Mouse (Mus musculus) kidney, adult 2 months (tissue): ENCODE data around the gene Klf12. TPM values are rescaled to one million over a fixed set of nuclear protein-coding genes. Genes with fewer than 3 reads are reported as not detected.

Experiments
- DNase-seq: peaks from one replicate; pipeline ENCODE4 v3.0.0; 2021
- H3K27ac ChIP-seq: fragments of 200-500 bp; 2 replicates; pipeline ENCODE4 v1.5.1; 2012; ENCODE audit warnings: low read depth, low read length, control low read depth, inconsistent platforms; ENCODE audit not compliant: insufficient read depth
- H3K27me3 ChIP-seq: fragments of 200-500 bp; replicated peaks from 2 replicates; pipeline ENCODE4 v1.6.1; 2012; ENCODE audit warnings: mild to moderate bottlenecking, moderate library complexity, low read length, inconsistent platforms; ENCODE audit not compliant: control insufficient read depth, insufficient read depth
- H3K36me3 ChIP-seq: fragments of 200-500 bp; 2 replicates; pipeline ENCODE4 v1.6.1; 2012; ENCODE audit warnings: mild to moderate bottlenecking, moderate library complexity, low read length, inconsistent platforms; ENCODE audit not compliant: control insufficient read depth, insufficient read depth
- H3K4me1 ChIP-seq: fragments of 200-500 bp; 2 replicates; pipeline ENCODE4 v1.6.1; 2011; ENCODE audit warnings: low read length; ENCODE audit not compliant: control insufficient read depth, insufficient read depth
- H3K4me3 ChIP-seq: fragments of 200-500 bp; 2 replicates; pipeline ENCODE4 v1.5.1; 2011; ENCODE audit warnings: mild to moderate bottlenecking, low read depth, low read length, control low read depth; ENCODE audit not compliant: insufficient read depth
- CTCF ChIP-seq: fragments of 200-500 bp; conservative IDR thresholded peaks from 2 replicates; pipeline ENCODE4 v1.5.1; 2011; ENCODE audit warnings: low read depth, mild to moderate bottlenecking, control low read depth, low read length, moderate library complexity, mixed read lengths; ENCODE audit not compliant: insufficient read depth, insufficient read length
- POLR2A ChIP-seq: fragments of 200-500 bp; IDR thresholded peaks from one replicate; pipeline ENCODE4 v1.6.1; 2011; ENCODE audit warnings: low read depth, low read length, control low read depth
- WGBS: fragments of 180-500 bp; shearing (Covaris S2); methylation state at CpG from one replicate; pipeline ENCODE4 v1.1.7; 2018; 5-methylcytosine and 5-hydroxymethylcytosine counted together
- polyA plus RNA-seq: library from polyadenylated mRNA; depleted of rRNA; stranded (reverse); fragments of >200 nt; gene quantifications from 2 replicates; pipeline ENCODE4 v1.2.3, GENCODE M21; 2012

Klf12 gene
- polyA plus RNA-seq, 1 experiment: 11.0 TPM

GRCm38 (mm10) chr14:100211826-100212117, 72.7 kb downstream of the Klf12 start:
- H3K27me3 ChIP-seq: no peaks in the 10 kb centered on the region
- TF ChIP-seq CTCF (no peak), POLR2A (no peak)
- H3K4me1 ChIP-seq: 0 out of 2 replicates have a peak, but pooled peaks cover 4% of the 10 kb centered on the region
- 73% methylated on average over 4 of the region's 4 CpGs for WGBS
- DNase-seq: no peak
- no peak overlapping the region for H3K27ac ChIP-seq
- H3K36me3 ChIP-seq: no peaks in the 10 kb centered on the region
- no peak overlapping the region for H3K4me3 ChIP-seq

- TF ChIP-seq CTCF: no peak
- no peak for TF ChIP-seq POLR2A
- Histone ChIP-seq H3K4me1 (0 out of 2 replicates have a peak, but pooled peaks cover 4% of the 10 kb centered on the region), H3K4me3 (no peak overlapping the region), H3K27ac (0 out of 2 replicates have a peak overlapping the region, but pooled peaks have one; percentile 10), H3K27me3 (no peaks in the 10 kb centered on the region), H3K36me3 (no peaks in the 10 kb centered on the region)
- 52% methylated on average over 11 of the region's 11 CpGs for WGBS
- peak; percentile 73 for DNase-seq
These were observed 73.2 kb downstream of the Klf12 start for GRCm38 (mm10) chr14:100211036-100211825.

DNA sequence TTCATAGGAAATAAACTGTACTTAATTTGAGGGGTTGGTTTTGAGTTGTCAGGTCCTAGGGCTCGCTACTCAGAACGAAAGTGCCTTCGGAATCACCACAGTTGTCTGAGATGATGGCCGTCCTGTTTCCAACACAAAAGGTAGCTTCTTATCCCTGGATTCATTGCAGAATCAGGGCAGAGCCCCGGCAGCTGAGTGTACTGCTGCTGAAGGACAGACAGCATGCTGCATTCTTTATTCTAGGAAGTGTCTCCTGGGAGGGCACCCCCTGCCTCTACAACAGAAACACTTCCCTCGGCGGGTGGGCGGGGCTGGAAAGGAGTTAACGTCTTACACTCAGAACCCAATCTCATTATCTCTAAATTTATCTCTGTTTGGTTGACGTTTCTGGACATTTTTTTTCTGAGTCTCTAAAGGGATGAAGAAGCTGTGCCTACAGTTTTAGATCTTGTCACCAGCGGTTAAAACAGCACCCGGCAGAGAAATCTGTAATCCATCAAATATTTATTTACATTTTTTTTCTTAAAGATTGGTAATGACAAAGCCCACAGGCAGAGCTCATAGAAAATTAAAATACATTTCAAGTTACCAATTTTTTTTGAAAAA, 74.6 kb downstream of the Klf12 start:
- no peak for DNase-seq
- 74% methylated on average over 12 of the region's 12 CpGs for WGBS
- H3K4me3 ChIP-seq: no peak overlapping the region

GRCm38 (mm10) chr14:100207081-100207480, 77.4 kb downstream of the Klf12 start:
- no peaks in the 10 kb centered on the region for H3K36me3 ChIP-seq
- no peak overlapping the region for H3K4me3 ChIP-seq
- WGBS: 98% methylated on average over 3 of the region's 3 CpGs

More for the DNA sequence above, 74.6 kb downstream of the Klf12 start:
- H3K4me1 ChIP-seq: 0 out of 2 replicates have a peak, but pooled peaks cover 4% of the 10 kb centered on the region
- H3K27ac ChIP-seq: no peak overlapping the region
- H3K36me3 ChIP-seq: no peaks in the 10 kb centered on the region
- H3K27me3 ChIP-seq: no peaks in the 10 kb centered on the region
- TF ChIP-seq POLR2A (no peak), CTCF (no peak)

GRCm38 (mm10) chr14:100206207-100206606, 78.3 kb downstream of the Klf12 start:
- TF ChIP-seq CTCF (no peak), POLR2A (no peak)
- DNase-seq: no peak
- no peak overlapping the region for H3K4me3 ChIP-seq
- 90% methylated on average over 3 of the region's 3 CpGs for WGBS
- H3K4me1 ChIP-seq: peaks cover 7% of the 10 kb centered on the region; the same call in 1 of the 2 replicates
- H3K27me3 ChIP-seq: no peaks in the 10 kb centered on the region
- no peak overlapping the region for H3K27ac ChIP-seq
- H3K36me3 ChIP-seq: no peaks in the 10 kb centered on the region

More at GRCm38 (mm10) chr14:100207081-100207480, 77.4 kb downstream of the Klf12 start:
- no peak overlapping the region for H3K27ac ChIP-seq
- H3K4me1 ChIP-seq: 0 out of 2 replicates have a peak, but pooled peaks cover 4% of the 10 kb centered on the region
- H3K27me3 ChIP-seq: no peaks in the 10 kb centered on the region
- no peak for DNase-seq
- TF ChIP-seq CTCF (no peak), POLR2A (no peak)

DNA sequence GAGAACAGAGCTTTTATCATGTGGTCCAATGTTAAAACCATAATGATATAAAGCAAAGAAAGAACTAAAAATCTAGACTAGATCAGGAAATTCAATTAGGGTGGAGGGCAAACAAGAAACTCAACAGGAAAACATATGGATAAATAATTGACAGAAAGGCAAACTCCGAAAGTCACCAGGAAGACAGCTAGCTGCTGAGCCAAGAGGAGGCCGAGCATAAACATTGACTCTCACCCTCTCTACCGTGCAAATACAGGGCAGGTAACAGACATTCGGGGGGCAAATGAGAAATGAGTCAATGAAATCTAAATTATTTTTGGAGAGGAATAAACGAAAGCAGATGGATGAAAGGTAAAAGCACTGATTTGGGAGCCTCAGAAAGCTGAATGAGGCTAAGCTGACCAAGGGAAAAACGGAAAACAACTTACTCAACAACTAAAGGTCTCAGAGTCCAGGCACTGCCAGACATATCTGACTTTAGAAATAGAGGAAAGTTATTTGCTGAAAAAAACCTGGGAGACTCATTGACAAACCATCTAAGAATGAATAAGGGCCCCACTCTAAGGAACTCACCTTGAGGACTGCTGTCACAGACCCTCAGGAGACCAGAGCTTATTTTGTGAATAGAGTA, 84.3 kb downstream of the Klf12 start:
- WGBS: 55% methylated on average over 6 of the region's 6 CpGs
- DNase-seq: peak; percentile 27
- Histone ChIP-seq H3K4me3 (no peak overlapping the region), H3K36me3 (no peaks in the 10 kb centered on the region; the same call in 1 of the 2 replicates), H3K4me1 (peaks cover 7% of the 10 kb centered on the region; the same call in 1 of the 2 replicates), H3K27ac (peak overlapping the region; percentile 56), H3K27me3 (no peaks in the 10 kb centered on the region)
- TF ChIP-seq CTCF (no peak), POLR2A (no peak)

GRCm38 (mm10) chr14:100198636-100199035, 85.8 kb downstream of the Klf12 start:
- Histone ChIP-seq H3K4me3 (no peak overlapping the region), H3K27ac (no peak overlapping the region), H3K36me3 (no peaks in the 10 kb centered on the region; the same call in 1 of the 2 replicates), H3K27me3 (no peaks in the 10 kb centered on the region), H3K4me1 (peaks cover 7% of the 10 kb centered on the region; the same call in 1 of the 2 replicates)
- WGBS: 97% methylated on average over 4 of the region's 4 CpGs
- TF ChIP-seq CTCF (no peak), POLR2A (no peak)
- DNase-seq: no peak
